Mouse (Mus musculus): ENCODE results near the gene Lpar1. TPM values are rescaled to one million over a fixed set of nuclear protein-coding genes. Genes with fewer than 3 reads are reported as not detected.
"Not testable (repeated sequence)": the region's sequence is repeated elsewhere in the genome, so short reads cannot be mapped to it uniquely, and the experiment has no call there.

Lpar1 gene
- total RNA-seq, 2 experiments from 2014 or later = 20.6 to 25.3 TPM

- intact Hi-C loops (cut with DNase I) = no loop called here
- peak; percentile 41 to 44 for DNase-seq
Observed at GRCm38 (mm10) chr4:58547273-58547565, 6.5 kb downstream of the Lpar1 start.

- intact Hi-C loops (cut with DNase I) = no loop called here
- DNase-seq = no peak
Observed at GRCm38 (mm10) chr4:58546441-58547272, 7.0 kb downstream of the Lpar1 start.

GRCm38 (mm10) chr4:58545888-58546432, 7.7 kb downstream of the Lpar1 start:
- intact Hi-C loops (cut with DNase I) = no loop called here
- DNase-seq = no peak

GRCm38 (mm10) chr4:58543171-58543570, 10.5 kb downstream of the Lpar1 start:
- no peak for DNase-seq
- intact Hi-C loops (cut with DNase I) = no loop called here

GRCm38 (mm10) chr4:58542656-58543055, 11.0 kb downstream of the Lpar1 start:
- DNase-seq; intact Hi-C loops (cut with DNase I): not testable (repeated sequence)

GRCm38 (mm10) chr4:58540841-58541240, 12.9 kb downstream of the Lpar1 start:
- no peak for DNase-seq
- intact Hi-C loops (cut with DNase I) = no loop called here

- DNase-seq = no peak
- intact Hi-C loops (cut with DNase I) = no loop called here
Observed at GRCm38 (mm10) chr4:58540385-58540784, 13.3 kb downstream of the Lpar1 start.

- intact Hi-C loops (cut with DNase I) = no loop called here
- no peak for DNase-seq
Observed at GRCm38 (mm10) chr4:58538696-58539095, 15.0 kb downstream of the Lpar1 start.

- intact Hi-C loops (cut with DNase I) = no loop called here
- DNase-seq = no peak
Observed at GRCm38 (mm10) chr4:58535754-58536153, 17.9 kb downstream of the Lpar1 start.

- intact Hi-C loops (cut with DNase I) = no loop called here
- peak; percentile 21 to 38 for DNase-seq
Observed at GRCm38 (mm10) chr4:58534726-58535350, 18.9 kb downstream of the Lpar1 start.

GRCm38 (mm10) chr4:58534141-58534571, 19.5 kb downstream of the Lpar1 start:
- no peak for DNase-seq
- intact Hi-C loops (cut with DNase I) = no loop called here

GRCm38 (mm10) chr4:58533519-58533918, 20.2 kb downstream of the Lpar1 start:
- intact Hi-C loops (cut with DNase I) = no loop called here
- DNase-seq = no peak

GRCm38 (mm10) chr4:58532326-58532725, 21.4 kb downstream of the Lpar1 start:
- intact Hi-C loops (cut with DNase I) = no loop called here
- DNase-seq = no peak

- intact Hi-C loops (cut with DNase I) = no loop called here
- DNase-seq = no peak
Observed at GRCm38 (mm10) chr4:58530706-58531105, 23.0 kb downstream of the Lpar1 start.

- no peak for DNase-seq
- intact Hi-C loops (cut with DNase I) = no loop called here
Observed at GRCm38 (mm10) chr4:58530279-58530678, 23.4 kb downstream of the Lpar1 start.

- DNase-seq = no peak
Observed at GRCm38 (mm10) chr4:58527852-58528251, 25.8 kb downstream of the Lpar1 start.

GRCm38 (mm10) chr4:58521137-58521536, 32.6 kb downstream of the Lpar1 start:
- no peak for DNase-seq
- intact Hi-C loops (cut with DNase I) = no loop called here

More at GRCm38 (mm10) chr4:58527852-58528251, 25.8 kb downstream of the Lpar1 start:
- intact Hi-C loops (cut with DNase I) = no loop called here

GRCm38 (mm10) chr4:58520531-58520930, 33.2 kb downstream of the Lpar1 start:
- intact Hi-C loops (cut with DNase I) = no loop called here
- no peak for DNase-seq

GRCm38 (mm10) chr4:58519891-58520290, 33.8 kb downstream of the Lpar1 start:
- intact Hi-C loops (cut with DNase I) = no loop called here
- DNase-seq = no peak

GRCm38 (mm10) chr4:58518215-58518988, 35.3 kb downstream of the Lpar1 start:
- DNase-seq = no peak
- intact Hi-C loops (cut with DNase I) = no loop called here

GRCm38 (mm10) chr4:58516810-58517209, 36.9 kb downstream of the Lpar1 start:
- DNase-seq = no peak

More at GRCm38 (mm10) chr4:58516810-58517209, 36.9 kb downstream of the Lpar1 start:
- intact Hi-C loops (cut with DNase I) = no loop called here
